Mouse (Mus musculus) embryonic fibroblast, embryonic 13.5 days (primary cell): ENCODE results near the gene Abi1. TPM values are rescaled to one million over a fixed set of nuclear protein-coding genes. Genes with fewer than 3 reads are reported as not detected.

ENCODE experiments used
- H3K27ac ChIP-seq: 2 replicates; pipeline ENCODE4 v1.5.1; 2012; ENCODE audit warnings: low read length, control low read depth, inconsistent platforms; ENCODE audit not compliant: insufficient read depth
- H3K4me1 ChIP-seq: 2 replicates; pipeline ENCODE4 v1.6.1; 2011; ENCODE audit warnings: low read length; ENCODE audit not compliant: control insufficient read depth, insufficient read depth
- H3K4me3 ChIP-seq: 2 replicates; pipeline ENCODE4 v1.5.1; 2011; ENCODE audit warnings: mild to moderate bottlenecking, control low read depth, low read length; ENCODE audit not compliant: insufficient read depth
- CTCF ChIP-seq: IDR thresholded peaks from 2 replicates; pipeline ENCODE4 v1.5.1; 2011; ENCODE audit warnings: mild to moderate bottlenecking, control low read depth, low read length, moderate library complexity, borderline replicate concordance; ENCODE audit not compliant: insufficient read depth
- POLR2A ChIP-seq: IDR thresholded peaks from 2 replicates; pipeline ENCODE4 v1.6.1; 2011; ENCODE audit warnings: low read depth, mild to moderate bottlenecking, control low read depth, low read length, moderate library complexity
- polyA plus RNA-seq: library from polyadenylated mRNA; stranded (reverse); fragments of >200 nt; gene quantifications from 2 replicates; pipeline ENCODE4 v1.2.4, GENCODE M21; 2011; ENCODE audit warnings: low read depth; ENCODE audit not compliant: missing spikeins, insufficient read length

Abi1 gene
- polyA plus RNA-seq, result 135 TPM in 2 replicates

- peaks cover 7% of the 10 kb centered on the region for H3K4me1 ChIP-seq
- peak; percentile 95 for TF ChIP-seq POLR2A
- no peak for TF ChIP-seq CTCF
- H3K4me3 ChIP-seq, result peak within 1 kb of the TSS; percentile 79
- H3K27ac ChIP-seq, result peak within 1 kb of the TSS; percentile 92
Measured at GRCm38 (mm10) chr2:23040001-23040646, at the start of gene Abi1. Gene Abi1, minus strand, starts transcription at chr2:23040241.

DNA sequence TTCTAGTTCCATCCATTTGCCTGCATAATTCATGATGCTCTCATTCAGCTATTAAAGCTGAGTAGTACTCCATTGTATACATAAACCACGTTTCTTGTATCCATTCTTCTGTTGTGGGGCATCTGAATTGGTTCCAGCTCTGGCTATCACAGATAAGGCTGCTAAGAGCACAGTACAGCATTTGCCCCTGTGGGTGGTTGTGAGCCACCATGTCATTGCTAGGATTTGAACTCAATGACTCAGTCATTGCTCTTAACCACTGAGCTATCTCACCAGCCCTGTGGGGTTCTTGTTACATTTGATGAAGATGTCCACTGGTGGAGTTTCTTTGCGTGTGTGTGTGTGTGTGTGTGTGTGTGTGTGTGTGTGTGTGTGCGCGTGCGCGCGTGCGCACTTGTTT is 44.5 kb upstream of the Abi1 start:
- TF ChIP-seq CTCF, result no peak
- TF ChIP-seq POLR2A, result no peak
- Histone ChIP-seq H3K4me3 (no peak overlapping the region), H3K4me1 (no peaks in the 10 kb centered on the region), H3K27ac (no peak overlapping the region)

DNA sequence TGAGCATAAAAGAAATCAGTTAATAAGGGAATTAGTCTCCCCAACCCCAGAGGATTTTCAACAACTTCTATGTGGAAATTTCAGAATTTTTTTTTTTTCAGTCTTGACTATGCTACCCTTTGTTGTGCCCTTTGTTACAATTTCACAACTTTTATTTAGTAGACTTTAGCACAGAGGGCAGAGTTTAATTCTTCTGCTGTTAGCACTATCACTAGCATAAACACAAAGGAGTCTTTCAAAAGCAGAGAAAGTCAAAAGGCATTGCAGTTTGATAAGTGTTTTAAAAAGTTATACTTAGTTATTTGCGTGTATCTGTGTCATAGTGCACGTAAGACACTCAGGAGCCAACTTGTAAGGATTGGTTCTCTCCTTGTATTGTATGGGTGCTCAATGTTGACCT is 38.5 kb upstream of the Abi1 start:
- H3K27ac ChIP-seq, result no peak overlapping the region
- TF ChIP-seq POLR2A, result no peak
- no peak for TF ChIP-seq CTCF
- no peak overlapping the region for H3K4me3 ChIP-seq
- H3K4me1 ChIP-seq, result no peaks in the 10 kb centered on the region

GRCm38 (mm10) chr2:23077693-23078092 is 37.7 kb upstream of the Abi1 start:
- TF ChIP-seq CTCF (no peak), POLR2A (no peak)

GRCm38 (mm10) chr2:23076783-23077182 is 36.7 kb upstream of the Abi1 start:
- TF ChIP-seq CTCF (no peak), POLR2A (no peak)
- Histone ChIP-seq H3K4me3 (no peak overlapping the region), H3K4me1 (no peaks in the 10 kb centered on the region)

More at GRCm38 (mm10) chr2:23077693-23078092, 37.7 kb upstream of the Abi1 start:
- Histone ChIP-seq H3K4me1 (no peaks in the 10 kb centered on the region), H3K4me3 (no peak overlapping the region), H3K27ac (no peak overlapping the region)

DNA sequence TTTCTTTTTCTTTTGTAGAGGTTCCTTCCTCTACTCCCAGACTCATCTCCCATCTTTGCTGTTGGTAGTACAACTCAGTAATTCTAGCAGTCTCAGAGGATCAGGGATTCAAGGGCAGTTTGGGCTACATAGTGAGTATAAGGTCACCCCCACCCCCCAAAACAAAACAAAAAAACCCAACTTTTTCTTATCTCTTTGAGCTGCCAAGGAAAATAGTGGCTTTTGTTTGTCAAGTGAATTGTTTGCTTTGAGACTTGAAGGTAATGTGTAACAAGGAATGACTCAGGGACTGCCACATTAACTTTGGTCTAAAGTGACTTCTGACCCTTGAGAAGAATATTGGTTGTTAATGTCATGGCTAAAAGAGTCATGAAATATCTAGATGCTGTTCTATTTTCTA is 35.8 kb upstream of the Abi1 start:
- no peak for TF ChIP-seq CTCF
- TF ChIP-seq POLR2A, result no peak
- no peak overlapping the region for H3K27ac ChIP-seq
- H3K4me1 ChIP-seq, result no peaks in the 10 kb centered on the region
- H3K4me3 ChIP-seq, result no peak overlapping the region

More at GRCm38 (mm10) chr2:23076783-23077182, 36.7 kb upstream of the Abi1 start:
- H3K27ac ChIP-seq, result no peak overlapping the region

DNA sequence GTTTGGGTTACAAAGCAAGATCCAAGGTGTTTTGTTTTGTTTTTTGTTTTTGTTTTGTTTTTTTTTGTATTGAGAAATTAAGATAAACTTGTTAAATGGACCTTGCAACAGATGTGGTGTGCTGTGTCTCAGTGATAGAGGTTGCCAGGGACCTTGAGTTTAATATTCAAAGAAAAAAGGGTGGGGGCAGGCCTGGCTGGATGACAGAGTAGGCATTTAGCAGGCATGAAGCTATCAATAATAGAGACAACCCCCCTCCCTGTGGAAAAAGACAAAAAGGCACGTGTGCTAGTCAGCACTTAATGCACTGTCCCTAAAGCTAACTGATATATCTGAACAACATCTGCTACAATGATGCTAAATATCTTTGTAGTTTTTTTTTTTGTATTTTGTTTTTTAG is 31.4 kb upstream of the Abi1 start:
- TF ChIP-seq CTCF (no peak), POLR2A (no peak)
- no peaks in the 10 kb centered on the region for H3K4me1 ChIP-seq
- H3K27ac ChIP-seq, result no peak overlapping the region
- H3K4me3 ChIP-seq, result no peak overlapping the region

DNA sequence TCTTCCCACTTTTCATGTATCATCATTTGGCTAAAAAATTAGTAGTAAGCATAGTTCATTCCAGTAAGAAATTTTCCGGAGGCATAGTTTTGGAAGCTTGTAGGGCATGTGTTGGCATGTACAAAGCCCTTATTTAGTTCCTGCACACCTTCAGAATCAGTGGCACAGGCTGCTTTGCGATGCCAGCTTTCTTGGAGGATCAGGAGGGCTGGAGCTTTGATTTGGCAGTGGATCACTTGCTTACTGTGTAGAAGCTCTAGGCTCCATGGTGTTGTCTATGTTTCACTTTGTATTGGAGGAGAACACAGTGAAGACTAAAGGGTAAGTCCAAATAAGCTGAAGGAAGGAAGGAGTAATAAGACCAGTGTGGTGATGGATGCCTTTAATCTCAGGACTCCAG is 30.4 kb upstream of the Abi1 start:
- Histone ChIP-seq H3K4me1 (no peaks in the 10 kb centered on the region), H3K4me3 (no peak overlapping the region), H3K27ac (no peak overlapping the region)
- TF ChIP-seq POLR2A (no peak), CTCF (no peak)

- peak; percentile 89 for TF ChIP-seq POLR2A
- TF ChIP-seq CTCF, result no peak
- peak overlapping the region; percentile 89 for H3K4me3 ChIP-seq
- no peaks in the 10 kb centered on the region for H3K4me1 ChIP-seq
- H3K27ac ChIP-seq, result peak overlapping the region; percentile 88
Measured at GRCm38 (mm10) chr2:23068894-23069744, 29.1 kb upstream of the Abi1 start.

- H3K4me1 ChIP-seq, result no peaks in the 10 kb centered on the region
- peak overlapping the region; percentile 89 for H3K4me3 ChIP-seq
- peak overlapping the region; percentile 88 for H3K27ac ChIP-seq
- TF ChIP-seq POLR2A (0 out of 2 replicates have a peak, but pooled peaks have one; percentile 24), CTCF (no peak)
Measured at GRCm38 (mm10) chr2:23068370-23068737, 28.3 kb upstream of the Abi1 start.
